Mouse (Mus musculus): ENCODE results near the gene Myh14. TPM values are rescaled to one million over a fixed set of nuclear protein-coding genes. Genes with fewer than 3 reads are reported as not detected.
A peak's percentile ranks its signal among the peaks of the same experiment; 100 is the strongest.

Myh14 gene
- polyA plus RNA-seq, 1 experiment: 17.4 TPM

GRCm38 (mm10) chr7:44590402-44591347 is 80.0 kb downstream of the Myh14 start, which contains the start of gene Kcnc3:
Gene Kcnc3 (plus strand): TSS chr7:44590664.
- Histone ChIP-seq H3K27ac (ENCODE audit: insufficient read depth, low read length) (peak within 1 kb of the TSS; percentile 47; the same call in 1 of the 2 replicates), H3K4me1 (ENCODE audit: control insufficient read depth, insufficient read depth, low read length) (peaks cover 5% of the 10 kb centered on the region; the same call in 1 of the 2 replicates), H3K4me3 (ENCODE audit: insufficient read depth, low read length) (peak within 1 kb of the TSS; percentile 43)
- TF ChIP-seq POLR2A (IDR thresholded peaks at IDR 0.05; ENCODE audit: extremely low read depth, insufficient read depth, low read length) (peak; percentile 73), CTCF (IDR thresholded peaks at IDR 0.05; ENCODE audit: extremely low read depth, insufficient read depth, low read length) (no peak)

DNA sequence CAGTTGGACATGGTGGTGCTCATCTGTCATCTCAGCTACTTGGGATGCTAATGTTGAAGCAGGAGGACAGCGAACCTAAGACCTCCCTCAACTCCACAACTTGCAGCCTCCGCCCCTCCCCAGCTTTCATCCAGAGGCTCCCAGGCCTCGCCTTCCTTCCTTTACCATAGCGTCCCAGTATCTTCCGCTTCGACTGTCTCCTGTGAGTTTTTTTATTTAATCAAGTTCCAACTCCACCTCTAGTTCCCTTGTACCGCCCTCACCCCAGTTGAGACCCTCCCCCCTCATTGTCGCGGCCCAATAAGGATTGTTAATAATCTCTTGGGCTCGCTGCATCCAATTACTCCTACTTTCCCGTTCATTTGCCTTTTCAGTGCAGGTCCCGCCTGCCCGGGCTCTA is 80.7 kb downstream of the Myh14 start:
- H3K4me3 ChIP-seq (ENCODE audit: insufficient read depth, low read length): peak overlapping the region; percentile 43
- no peak for TF ChIP-seq POLR2A (IDR thresholded peaks at IDR 0.05; ENCODE audit: extremely low read depth, insufficient read depth, low read length)
- no peak overlapping the region for H3K27ac ChIP-seq (ENCODE audit: insufficient read depth, low read length)
- peaks cover 5% of the 10 kb centered on the region; the same call in 1 of the 2 replicates for H3K4me1 ChIP-seq (ENCODE audit: control insufficient read depth, insufficient read depth, low read length)

- Histone ChIP-seq H3K4me3 (ENCODE audit: insufficient read depth, low read length) (peak overlapping the region; percentile 43), H3K27ac (ENCODE audit: insufficient read depth, low read length) (no peak overlapping the region), H3K4me1 (ENCODE audit: control insufficient read depth, insufficient read depth, low read length) (peaks cover 4% of the 10 kb centered on the region; the same call in 1 of the 2 replicates)
- no peak; the same call in 1 of the 2 replicates for TF ChIP-seq POLR2A (IDR thresholded peaks at IDR 0.05; ENCODE audit: extremely low read depth, insufficient read depth, low read length)
- TF ChIP-seq CTCF (IDR thresholded peaks at IDR 0.05; ENCODE audit: extremely low read depth, insufficient read depth, low read length): no peak
Measured at GRCm38 (mm10) chr7:44589149-44589548, 81.5 kb downstream of the Myh14 start.

DNA sequence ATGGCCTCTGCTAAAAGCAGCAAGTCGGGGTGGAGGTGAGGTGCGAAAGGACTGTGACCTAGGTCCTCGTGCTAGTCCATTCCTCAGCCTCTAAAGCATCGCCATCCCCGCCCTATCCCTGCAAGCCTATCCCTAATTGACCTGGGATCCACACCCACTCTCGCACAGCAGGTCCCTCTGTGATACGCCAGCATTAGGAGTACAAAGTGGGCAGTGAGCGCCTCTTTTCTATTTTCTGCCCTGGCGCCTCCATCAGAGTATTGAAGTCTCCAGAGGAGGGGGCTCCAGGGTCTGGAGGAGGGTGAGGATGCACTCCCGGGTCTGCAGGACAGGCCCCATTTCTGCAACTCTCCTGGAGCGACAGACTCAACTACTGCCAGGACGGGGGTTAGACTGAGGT is 82.3 kb downstream of the Myh14 start:
- H3K4me3 ChIP-seq (ENCODE audit: insufficient read depth, low read length): peak overlapping the region; percentile 43
- peaks cover 4% of the 10 kb centered on the region; the same call in 1 of the 2 replicates for H3K4me1 ChIP-seq (ENCODE audit: control insufficient read depth, insufficient read depth, low read length)
- H3K27ac ChIP-seq (ENCODE audit: insufficient read depth, low read length): no peak overlapping the region
- no peak for TF ChIP-seq CTCF (IDR thresholded peaks at IDR 0.05; ENCODE audit: extremely low read depth, insufficient read depth, low read length)
- no peak for TF ChIP-seq POLR2A (IDR thresholded peaks at IDR 0.05; ENCODE audit: extremely low read depth, insufficient read depth, low read length)

DNA sequence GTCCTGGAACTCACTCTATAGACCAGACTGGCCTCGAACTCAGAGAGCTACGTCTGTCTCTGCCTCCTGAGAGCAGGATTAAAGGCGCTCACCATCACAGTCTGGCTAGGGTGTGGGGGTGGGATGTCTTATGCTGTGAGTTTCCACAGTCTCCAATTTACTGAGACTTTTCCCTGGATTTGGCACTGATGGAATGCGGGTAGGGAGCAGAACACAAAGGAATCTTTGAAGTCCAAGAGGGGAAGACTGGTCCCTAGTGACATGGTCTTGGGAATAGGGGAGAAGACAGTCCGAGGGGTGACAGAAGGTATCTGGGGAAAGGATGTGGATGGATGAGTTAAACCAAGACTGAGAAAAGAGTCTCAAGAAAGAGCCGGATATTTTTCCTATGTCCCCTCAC is 83.0 kb downstream of the Myh14 start:
- TF ChIP-seq POLR2A (IDR thresholded peaks at IDR 0.05; ENCODE audit: extremely low read depth, insufficient read depth, low read length) (no peak), CTCF (IDR thresholded peaks at IDR 0.05; ENCODE audit: extremely low read depth, insufficient read depth, low read length) (no peak)
- H3K4me3 ChIP-seq (ENCODE audit: insufficient read depth, low read length): peak overlapping the region; percentile 43
- no peak overlapping the region for H3K27ac ChIP-seq (ENCODE audit: insufficient read depth, low read length)
- H3K4me1 ChIP-seq (ENCODE audit: control insufficient read depth, insufficient read depth, low read length): peaks cover 4% of the 10 kb centered on the region; the same call in 1 of the 2 replicates

- Histone ChIP-seq H3K4me1 (ENCODE audit: control insufficient read depth, insufficient read depth, low read length) (peaks cover 4% of the 10 kb centered on the region; the same call in 1 of the 2 replicates), H3K4me3 (ENCODE audit: insufficient read depth, low read length) (peak overlapping the region; percentile 43), H3K27ac (ENCODE audit: insufficient read depth, low read length) (no peak overlapping the region)
- TF ChIP-seq CTCF (IDR thresholded peaks at IDR 0.05; ENCODE audit: extremely low read depth, insufficient read depth, low read length) (no peak), POLR2A (IDR thresholded peaks at IDR 0.05; ENCODE audit: extremely low read depth, insufficient read depth, low read length) (no peak; the same call in 1 of the 2 replicates)
Measured at GRCm38 (mm10) chr7:44586930-44587329, 83.7 kb downstream of the Myh14 start.

DNA sequence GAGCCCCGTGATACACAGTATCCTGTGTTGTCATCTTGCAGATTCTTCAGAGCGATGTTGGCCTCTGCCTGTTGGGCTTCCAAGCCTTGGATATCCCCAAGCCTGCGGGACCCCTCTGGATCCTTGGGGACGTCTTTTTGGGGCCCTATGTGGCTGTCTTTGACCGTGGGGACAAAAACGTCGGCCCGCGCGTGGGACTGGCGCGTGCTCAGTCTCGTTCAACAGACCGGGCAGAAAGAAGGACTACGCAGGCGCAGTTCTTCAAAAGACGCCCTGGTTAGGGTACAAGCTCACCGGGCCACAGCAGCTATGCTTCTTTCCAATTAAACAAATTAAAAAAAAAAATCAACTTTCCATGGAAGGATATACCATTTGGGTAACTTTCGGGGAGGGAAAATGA is 84.1 kb downstream of the Myh14 start:
- no peak; the same call in 1 of the 2 replicates for TF ChIP-seq POLR2A (IDR thresholded peaks at IDR 0.05; ENCODE audit: extremely low read depth, insufficient read depth, low read length)
- no peak for TF ChIP-seq CTCF (IDR thresholded peaks at IDR 0.05; ENCODE audit: extremely low read depth, insufficient read depth, low read length)
- Histone ChIP-seq H3K4me1 (ENCODE audit: control insufficient read depth, insufficient read depth, low read length) (peaks cover 4% of the 10 kb centered on the region; the same call in 1 of the 2 replicates), H3K4me3 (ENCODE audit: insufficient read depth, low read length) (peak overlapping the region; percentile 43), H3K27ac (ENCODE audit: insufficient read depth, low read length) (no peak overlapping the region)

GRCm38 (mm10) chr7:44585606-44586005 is 85.0 kb downstream of the Myh14 start:
- TF ChIP-seq POLR2A (IDR thresholded peaks at IDR 0.05; ENCODE audit: extremely low read depth, insufficient read depth, low read length) (no peak), CTCF (IDR thresholded peaks at IDR 0.05; ENCODE audit: extremely low read depth, insufficient read depth, low read length) (no peak)

GRCm38 (mm10) chr7:44584921-44585320 is 85.7 kb downstream of the Myh14 start:
- TF ChIP-seq CTCF (IDR thresholded peaks at IDR 0.05; ENCODE audit: extremely low read depth, insufficient read depth, low read length): no peak
- no peak for TF ChIP-seq POLR2A (IDR thresholded peaks at IDR 0.05; ENCODE audit: extremely low read depth, insufficient read depth, low read length)
- Histone ChIP-seq H3K4me3 (ENCODE audit: insufficient read depth, low read length) (no peak overlapping the region), H3K27ac (ENCODE audit: insufficient read depth, low read length) (no peak overlapping the region), H3K4me1 (ENCODE audit: control insufficient read depth, insufficient read depth, low read length) (peaks cover 4% of the 10 kb centered on the region; the same call in 1 of the 2 replicates)

More at GRCm38 (mm10) chr7:44585606-44586005, 85.0 kb downstream of the Myh14 start:
- Histone ChIP-seq H3K4me3 (ENCODE audit: insufficient read depth, low read length) (no peak overlapping the region), H3K4me1 (ENCODE audit: control insufficient read depth, insufficient read depth, low read length) (peaks cover 4% of the 10 kb centered on the region; the same call in 1 of the 2 replicates), H3K27ac (ENCODE audit: insufficient read depth, low read length) (no peak overlapping the region)

All from cortical plate, adult 2 months (tissue).